Mouse (Mus musculus): ENCODE results near the gene Rpl31.

Rpl31 gene

GRCm38 (mm10) chr1:39367601-39368266 is at the start of gene Rpl31:
Rpl31 (plus strand) TSS chr1:39367842.
- DNase-seq, result peak; percentile 98

- peak; percentile 63 for DNase-seq
Observed at GRCm38 (mm10) chr1:39317935-39318334, 49.7 kb upstream of the Rpl31 start.

- no peak for DNase-seq
Observed at GRCm38 (mm10) chr1:39318870-39319269, 48.8 kb upstream of the Rpl31 start.

- DNase-seq, result no peak
Observed at GRCm38 (mm10) chr1:39321954-39322353, 45.7 kb upstream of the Rpl31 start.

- no peak for DNase-seq
Observed at GRCm38 (mm10) chr1:39325228-39325627, 42.4 kb upstream of the Rpl31 start.

GRCm38 (mm10) chr1:39327546-39327945 is 40.1 kb upstream of the Rpl31 start:
- DNase-seq, result no peak

DNA sequence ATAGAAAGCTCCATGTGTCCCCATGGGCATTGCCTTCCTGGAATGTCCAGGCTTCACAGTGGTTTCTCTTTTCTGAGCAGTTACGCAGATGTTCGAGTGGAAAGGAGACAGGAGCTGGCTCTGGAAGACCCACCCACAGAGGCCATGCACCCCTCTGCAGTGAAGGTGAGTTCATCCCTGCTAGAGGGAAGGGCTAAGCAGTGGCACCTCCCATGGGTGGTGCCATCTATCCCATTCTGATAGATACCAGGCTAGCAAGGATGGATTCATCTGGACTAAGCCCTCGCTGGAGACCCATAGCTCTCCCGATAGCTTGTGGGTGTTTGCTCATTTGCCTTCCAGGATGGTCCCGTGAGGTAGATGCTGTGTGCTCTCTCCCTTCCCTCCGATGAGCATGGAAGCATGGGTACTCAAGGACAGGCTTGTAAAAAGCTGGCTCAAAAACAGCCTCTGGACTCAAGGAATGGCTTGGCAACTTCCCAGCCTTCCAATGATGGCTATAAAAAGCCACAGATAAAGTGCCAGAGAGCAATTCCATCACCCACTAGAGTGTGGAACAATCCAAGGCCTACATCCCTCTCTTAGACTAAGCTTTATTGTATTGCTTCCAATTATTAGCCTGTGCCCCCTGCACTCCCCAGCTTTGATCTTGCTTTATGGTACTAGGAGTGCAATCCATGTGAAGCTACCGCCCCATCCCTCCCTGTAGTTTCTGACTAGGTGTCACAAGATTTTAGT is 36.6 kb upstream of the Rpl31 start:
- DNase-seq, result peak; percentile 23

- no peak for DNase-seq
Observed at GRCm38 (mm10) chr1:39332456-39332855, 35.2 kb upstream of the Rpl31 start.

GRCm38 (mm10) chr1:39335561-39336196 is 32.0 kb upstream of the Rpl31 start:
- no peak for DNase-seq

DNA sequence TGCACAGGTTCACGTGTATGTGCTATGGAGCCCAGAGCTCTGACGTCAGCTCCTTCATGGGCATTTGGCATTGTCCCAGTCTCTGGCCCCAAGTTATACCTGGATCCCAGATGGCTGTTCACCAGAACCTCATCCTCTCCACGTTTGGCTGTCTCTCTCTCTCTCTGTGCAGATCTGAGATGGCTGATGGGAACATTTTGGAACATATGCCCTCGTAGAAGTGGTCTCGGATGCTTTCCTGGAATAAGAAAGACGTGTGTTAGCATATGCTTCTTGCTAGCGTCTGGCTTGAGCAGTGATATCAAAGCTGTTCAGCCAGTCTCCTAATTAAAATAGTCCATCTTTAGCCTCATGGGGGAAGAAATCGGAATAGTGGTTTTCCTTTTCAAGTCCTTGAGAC is 30.9 kb upstream of the Rpl31 start:
- DNase-seq, result no peak

- DNase-seq, result no peak
Observed at GRCm38 (mm10) chr1:39338831-39339230, 28.8 kb upstream of the Rpl31 start.

DNA sequence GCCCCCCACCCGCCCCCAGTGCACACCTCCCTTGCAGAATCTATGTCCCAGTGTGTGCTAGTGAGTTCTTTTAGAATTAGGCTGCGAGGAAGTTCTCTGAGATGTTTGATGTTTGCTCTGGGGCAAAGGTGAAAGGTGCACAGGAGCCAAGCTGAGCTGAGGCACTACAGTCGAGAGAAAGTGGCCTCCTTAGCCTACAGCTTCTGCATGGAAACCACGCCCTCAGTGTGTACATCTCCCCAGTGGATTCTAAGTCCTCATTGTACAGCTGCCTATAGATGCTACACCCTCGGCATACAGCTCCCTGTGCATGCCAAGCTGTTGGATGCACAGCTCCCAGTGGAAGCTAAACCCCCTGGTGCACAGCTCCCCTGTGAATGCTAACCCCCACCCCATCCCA is 28.2 kb upstream of the Rpl31 start:
- no peak for DNase-seq

GRCm38 (mm10) chr1:39340156-39340555 is 27.5 kb upstream of the Rpl31 start:
- no peak for DNase-seq

DNA sequence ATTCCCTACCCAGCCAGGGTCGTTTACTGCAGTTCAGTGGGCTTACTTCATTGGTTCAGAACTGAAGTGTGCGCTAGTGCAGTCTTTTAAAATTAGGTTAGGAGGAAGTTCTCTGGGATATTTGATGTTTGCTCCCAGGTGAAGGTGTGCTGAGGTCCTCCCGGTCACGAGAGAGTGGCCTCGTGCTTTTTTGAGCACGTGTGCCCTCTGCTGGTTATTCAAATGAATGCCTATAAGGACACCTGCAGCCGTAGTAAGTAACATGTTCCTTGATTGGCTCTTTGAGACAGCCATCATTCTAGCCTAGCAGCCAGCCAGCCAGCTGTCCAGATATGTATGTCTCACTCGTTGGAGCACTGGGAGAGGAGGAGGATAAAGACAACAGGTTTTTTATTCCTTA is 27.0 kb upstream of the Rpl31 start:
- peak; percentile 70 for DNase-seq

- peak; percentile 18 for DNase-seq
Observed at GRCm38 (mm10) chr1:39341807-39342206, 25.8 kb upstream of the Rpl31 start.

GRCm38 (mm10) chr1:39343242-39343641 is 24.4 kb upstream of the Rpl31 start:
- DNase-seq, result no peak

DNA sequence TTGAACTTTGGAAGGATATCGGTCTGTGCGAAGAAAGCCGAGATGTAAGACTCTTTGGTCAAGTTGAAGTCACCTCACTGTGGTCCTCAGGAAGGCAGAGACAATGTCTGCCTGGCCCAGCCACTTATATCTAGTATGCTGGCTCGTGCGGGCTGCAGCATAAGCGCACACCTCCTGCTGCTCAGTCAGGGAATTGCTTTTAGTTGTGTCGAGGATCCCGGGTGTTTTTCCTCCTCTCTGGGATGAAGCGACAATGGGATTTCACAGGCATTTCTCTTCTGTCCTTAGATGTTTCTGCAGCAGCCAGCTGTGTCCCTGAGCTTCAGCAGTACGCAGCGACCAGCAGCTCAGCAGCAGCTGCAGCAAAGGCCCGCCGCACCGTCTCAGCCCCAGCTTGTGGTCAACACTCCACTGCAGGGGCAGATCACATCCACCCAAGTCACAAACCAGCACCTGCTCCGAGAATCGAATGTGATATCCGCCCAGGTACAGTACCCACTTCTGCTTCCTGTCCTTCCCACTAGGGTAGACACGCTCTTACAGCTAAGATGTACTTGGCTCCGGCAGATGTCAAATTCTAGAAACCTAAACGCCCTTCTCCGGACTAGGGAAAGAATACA is 22.6 kb upstream of the Rpl31 start:
- DNase-seq, result no peak

- DNase-seq, result no peak
Observed at GRCm38 (mm10) chr1:39349001-39349400, 18.6 kb upstream of the Rpl31 start.

- no peak for DNase-seq
Observed at GRCm38 (mm10) chr1:39349427-39349826, 18.2 kb upstream of the Rpl31 start.

- no peak for DNase-seq
Observed at GRCm38 (mm10) chr1:39361754-39362514, 5.7 kb upstream of the Rpl31 start.

- no peak for DNase-seq
Observed at GRCm38 (mm10) chr1:39362515-39362893, 5.1 kb upstream of the Rpl31 start.

DNA sequence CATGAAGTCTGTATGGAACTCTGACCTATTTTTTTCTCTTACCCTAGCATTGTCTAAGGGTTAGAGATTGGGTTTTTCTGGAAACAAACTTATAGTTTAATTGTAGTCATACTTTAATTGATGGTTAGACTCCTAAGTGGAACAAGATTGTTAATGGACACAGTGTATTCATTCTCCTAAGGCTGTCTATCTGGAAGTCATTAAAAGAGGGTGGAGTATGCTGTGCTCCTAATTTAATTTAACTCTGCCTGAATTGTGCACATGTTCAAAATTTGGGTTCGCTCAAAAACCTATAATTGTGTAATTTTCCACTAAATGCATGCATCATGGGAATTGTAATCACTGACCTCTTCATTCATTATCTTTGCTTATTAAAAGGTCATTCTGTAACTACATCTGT is 2.1 kb upstream of the Rpl31 start:
- DNase-seq, result no peak

GRCm38 (mm10) chr1:39367045-39367444 is 597 bp upstream of the Rpl31 start:
- no peak for DNase-seq
